Mouse (Mus musculus): ENCODE results near the gene Zfp385a. TPM values are rescaled to one million over a fixed set of nuclear protein-coding genes. Genes with fewer than 3 reads are reported as not detected.

Gene Zfp385a
- polyA plus RNA-seq, 1 experiment from 2014 or later: 12.2 TPM

GRCm38 (mm10) chr15:103305070-103305678, 34.7 kb downstream of the Zfp385a start:
- Histone ChIP-seq H3K27ac (peak overlapping the region; percentile 98), H3K9ac (peak overlapping the region; percentile 79), H3K36me3 (no peaks in the 10 kb centered on the region), H3K4me2 (peak overlapping the region; percentile 82), H3K4me3 (peak overlapping the region; percentile 52), H3K9me3 (no peaks in the 10 kb centered on the region), H3K4me1 (peaks cover 71% of the 10 kb centered on the region), H3K27me3 (peaks cover 11% of the 10 kb centered on the region)
- WGBS: under 1% methylated on average over 71 of the region's 71 CpGs
- peak; percentile 91 for ATAC-seq (ENCODE audit: insufficient number of reproducible peaks, insufficient read depth, low FRiP score, low TSS enrichment, low read depth)

GRCm38 (mm10) chr15:103304616-103304969, 35.3 kb downstream of the Zfp385a start:
- WGBS: under 1% methylated on average over 9 of the region's 9 CpGs
- Histone ChIP-seq H3K4me3 (peak overlapping the region; percentile 52), H3K9me3 (no peaks in the 10 kb centered on the region), H3K4me1 (peaks cover 77% of the 10 kb centered on the region), H3K27ac (peak overlapping the region; percentile 98), H3K9ac (peak overlapping the region; percentile 79), H3K4me2 (peak overlapping the region; percentile 82), H3K27me3 (peaks cover 11% of the 10 kb centered on the region), H3K36me3 (no peaks in the 10 kb centered on the region)
- ATAC-seq (ENCODE audit: insufficient number of reproducible peaks, insufficient read depth, low FRiP score, low TSS enrichment, low read depth): no peak

GRCm38 (mm10) chr15:103303916-103304615, 35.8 kb downstream of the Zfp385a start:
- no peak for ATAC-seq (ENCODE audit: insufficient number of reproducible peaks, insufficient read depth, low FRiP score, low TSS enrichment, low read depth)
- Histone ChIP-seq H3K9ac (peak overlapping the region; percentile 79), H3K27ac (peak overlapping the region; percentile 98), H3K4me1 (peaks cover 82% of the 10 kb centered on the region), H3K36me3 (peaks cover 3% of the 10 kb centered on the region; the same call in 1 of the 2 replicates), H3K4me2 (peak overlapping the region; percentile 82), H3K27me3 (peaks cover 6% of the 10 kb centered on the region), H3K9me3 (no peaks in the 10 kb centered on the region), H3K4me3 (peak overlapping the region; percentile 52)
- WGBS: 8% methylated on average over 8 of the region's 8 CpGs

- no peak overlapping the region for H3K4me3 ChIP-seq
- no peak for ATAC-seq (ENCODE audit: insufficient number of reproducible peaks, insufficient read depth, low FRiP score, low TSS enrichment, low read depth)
- peaks cover 91% of the 10 kb centered on the region for H3K4me1 ChIP-seq
- 24% methylated on average over 6 of the region's 6 CpGs for WGBS
- peak overlapping the region; percentile 24; the same call in 1 of the 2 replicates for H3K4me2 ChIP-seq
- no peaks in the 10 kb centered on the region for H3K9me3 ChIP-seq
- H3K27ac ChIP-seq: peak overlapping the region; percentile 98
- H3K9ac ChIP-seq: peak overlapping the region; percentile 51; the same call in 1 of the 2 replicates
- H3K36me3 ChIP-seq: peaks cover 18% of the 10 kb centered on the region
- H3K27me3 ChIP-seq: no peaks in the 10 kb centered on the region
Measured at GRCm38 (mm10) chr15:103302341-103303021, 37.4 kb downstream of the Zfp385a start.

- no peak overlapping the region for H3K4me3 ChIP-seq
- ATAC-seq (ENCODE audit: insufficient number of reproducible peaks, insufficient read depth, low FRiP score, low TSS enrichment, low read depth): no peak
Measured at GRCm38 (mm10) chr15:103301547-103302340, 38.1 kb downstream of the Zfp385a start.

GRCm38 (mm10) chr15:103301046-103301445, 38.8 kb downstream of the Zfp385a start:
- WGBS: 12% methylated on average over 2 of the region's 2 CpGs
- peak; percentile 32 for ATAC-seq (ENCODE audit: insufficient number of reproducible peaks, insufficient read depth, low FRiP score, low TSS enrichment, low read depth)

More at GRCm38 (mm10) chr15:103301547-103302340, 38.1 kb downstream of the Zfp385a start:
- peak overlapping the region; percentile 24; the same call in 1 of the 2 replicates for H3K4me2 ChIP-seq
- peak overlapping the region; percentile 98 for H3K27ac ChIP-seq
- H3K9ac ChIP-seq: 0 out of 2 replicates have a peak overlapping the region, but pooled peaks have one; percentile 51
- H3K4me1 ChIP-seq: peaks cover 92% of the 10 kb centered on the region
- H3K36me3 ChIP-seq: peaks cover 25% of the 10 kb centered on the region
- no peaks in the 10 kb centered on the region for H3K27me3 ChIP-seq
- H3K9me3 ChIP-seq: no peaks in the 10 kb centered on the region
- 24% methylated on average over 5 of the region's 5 CpGs for WGBS

GRCm38 (mm10) chr15:103300560-103300959, 39.3 kb downstream of the Zfp385a start:
- peak overlapping the region; percentile 54 for H3K9ac ChIP-seq
- peak overlapping the region; percentile 98 for H3K27ac ChIP-seq
- no peak for ATAC-seq (ENCODE audit: insufficient number of reproducible peaks, insufficient read depth, low FRiP score, low TSS enrichment, low read depth)
- no peaks in the 10 kb centered on the region for H3K27me3 ChIP-seq
- WGBS: 6% methylated on average over 2 of the region's 2 CpGs
- peaks cover 94% of the 10 kb centered on the region for H3K4me1 ChIP-seq
- peaks cover 31% of the 10 kb centered on the region for H3K36me3 ChIP-seq
- no peaks in the 10 kb centered on the region for H3K9me3 ChIP-seq
- peak overlapping the region; percentile 59 for H3K4me2 ChIP-seq
- H3K4me3 ChIP-seq: peak overlapping the region; percentile 25

More at GRCm38 (mm10) chr15:103301046-103301445, 38.8 kb downstream of the Zfp385a start:
- Histone ChIP-seq H3K9me3 (no peaks in the 10 kb centered on the region), H3K4me2 (peak overlapping the region; percentile 59), H3K36me3 (peaks cover 27% of the 10 kb centered on the region), H3K4me3 (no peak overlapping the region), H3K4me1 (peaks cover 94% of the 10 kb centered on the region), H3K9ac (no peak overlapping the region), H3K27me3 (no peaks in the 10 kb centered on the region), H3K27ac (peak overlapping the region; percentile 98)

- peak overlapping the region; percentile 25 for H3K4me3 ChIP-seq
- peak overlapping the region; percentile 98 for H3K27ac ChIP-seq
- WGBS: 9% methylated on average over 18 of the region's 18 CpGs
- H3K4me1 ChIP-seq: peaks cover 96% of the 10 kb centered on the region
- peaks cover 35% of the 10 kb centered on the region for H3K36me3 ChIP-seq
- ATAC-seq (ENCODE audit: insufficient number of reproducible peaks, insufficient read depth, low FRiP score, low TSS enrichment, low read depth): no peak
- H3K4me2 ChIP-seq: peak overlapping the region; percentile 59
- no peaks in the 10 kb centered on the region for H3K27me3 ChIP-seq
- no peaks in the 10 kb centered on the region for H3K9me3 ChIP-seq
- H3K9ac ChIP-seq: peak overlapping the region; percentile 54
Measured at GRCm38 (mm10) chr15:103300067-103300471, 39.8 kb downstream of the Zfp385a start.

GRCm38 (mm10) chr15:103299644-103300043, 40.2 kb downstream of the Zfp385a start:
- peak overlapping the region; percentile 98 for H3K27ac ChIP-seq
- H3K36me3 ChIP-seq: peaks cover 35% of the 10 kb centered on the region
- peak overlapping the region; percentile 54 for H3K9ac ChIP-seq
- H3K4me1 ChIP-seq: peaks cover 95% of the 10 kb centered on the region
- H3K4me2 ChIP-seq: peak overlapping the region; percentile 59
- peak overlapping the region; percentile 25; the same call in 1 of the 2 replicates for H3K4me3 ChIP-seq
- WGBS: 35% methylated on average over 8 of the region's 8 CpGs
- no peaks in the 10 kb centered on the region for H3K9me3 ChIP-seq
- ATAC-seq (ENCODE audit: insufficient number of reproducible peaks, insufficient read depth, low FRiP score, low TSS enrichment, low read depth): no peak
- no peaks in the 10 kb centered on the region for H3K27me3 ChIP-seq

- Histone ChIP-seq H3K36me3 (peaks cover 37% of the 10 kb centered on the region), H3K4me2 (peak overlapping the region; percentile 59), H3K4me1 (peaks cover 89% of the 10 kb centered on the region), H3K27ac (peak overlapping the region; percentile 98), H3K9me3 (no peaks in the 10 kb centered on the region), H3K4me3 (no peak overlapping the region), H3K27me3 (no peaks in the 10 kb centered on the region), H3K9ac (peak overlapping the region; percentile 54)
- no peak for ATAC-seq (ENCODE audit: insufficient number of reproducible peaks, insufficient read depth, low FRiP score, low TSS enrichment, low read depth)
- whole genome bisulfite sequencing: 68% methylated on average over 5 of the region's 5 CpGs
Measured at GRCm38 (mm10) chr15:103298861-103299616, 40.9 kb downstream of the Zfp385a start.

Measured in embryonic facial prominence, embryonic 13.5 days (tissue).